Mouse (Mus musculus): ENCODE data around the gene Tec. TPM values are rescaled to one million over a fixed set of nuclear protein-coding genes. Genes with fewer than 3 reads are reported as not detected.
A peak's percentile ranks its signal among the peaks of the same experiment; 100 is the strongest.

The Tec gene
- polyA plus RNA-seq, 2 experiments from 2014 or later = 10.1 to 10.6 TPM

- ATAC-seq = no peak
Measured at GRCm38 (mm10) chr5:72776595-72776994, 91.7 kb downstream of the Tec start.

GRCm38 (mm10) chr5:72776127-72776526 lies 92.2 kb downstream of the Tec start:
- ATAC-seq = no peak

GRCm38 (mm10) chr5:72769841-72770240 lies 98.4 kb downstream of the Tec start:
- no peak for ATAC-seq

- no peak for ATAC-seq
Measured at GRCm38 (mm10) chr5:72763546-72763945, 104.7 kb downstream of the Tec start.

GRCm38 (mm10) chr5:72763025-72763424 lies 105.3 kb downstream of the Tec start:
- no peak for ATAC-seq

- ATAC-seq = no peak
Measured at GRCm38 (mm10) chr5:72761758-72762157, 106.5 kb downstream of the Tec start.

GRCm38 (mm10) chr5:72761237-72761636 lies 107.0 kb downstream of the Tec start:
- ATAC-seq = peak; percentile 77

GRCm38 (mm10) chr5:72758925-72759924 lies 109.1 kb downstream of the Tec start:
- peak; percentile 54 for ATAC-seq

GRCm38 (mm10) chr5:72757155-72757773 lies 111.0 kb downstream of the Tec start:
- peak; percentile 13 for ATAC-seq

- ATAC-seq = no peak
Measured at GRCm38 (mm10) chr5:72755941-72756340, 112.3 kb downstream of the Tec start.

- no peak for ATAC-seq
Measured at GRCm38 (mm10) chr5:72755035-72755434, 113.2 kb downstream of the Tec start.

GRCm38 (mm10) chr5:72752585-72752984 lies 115.7 kb downstream of the Tec start, which contains the start of gene Txk:
Txk (minus strand) TSS chr5:72752777.
- ATAC-seq = peak; percentile 94

- no peak for ATAC-seq
Measured at GRCm38 (mm10) chr5:72751056-72751758, 117.1 kb downstream of the Tec start.

- no peak for ATAC-seq
Measured at GRCm38 (mm10) chr5:72750226-72750625, 118.1 kb downstream of the Tec start.

GRCm38 (mm10) chr5:72748659-72749265 lies 119.5 kb downstream of the Tec start:
- no peak for ATAC-seq

- no peak for ATAC-seq
Measured at GRCm38 (mm10) chr5:72747384-72747783, 120.9 kb downstream of the Tec start.

GRCm38 (mm10) chr5:72746461-72746860 lies 121.8 kb downstream of the Tec start:
- no peak for ATAC-seq

GRCm38 (mm10) chr5:72743103-72743502 lies 125.2 kb downstream of the Tec start:
- ATAC-seq = no peak

GRCm38 (mm10) chr5:72736868-72737267 lies 131.4 kb downstream of the Tec start:
- no peak for ATAC-seq

- ATAC-seq = no peak
Measured at GRCm38 (mm10) chr5:72736437-72736836, 131.8 kb downstream of the Tec start.

GRCm38 (mm10) chr5:72735763-72736162 lies 132.5 kb downstream of the Tec start:
- no peak for ATAC-seq

- ATAC-seq = no peak
Measured at GRCm38 (mm10) chr5:72732885-72733284, 135.4 kb downstream of the Tec start.

GRCm38 (mm10) chr5:72725404-72725803 lies 142.9 kb downstream of the Tec start:
- ATAC-seq = no peak

Data from activated CD4-positive, CD25-positive, alpha-beta regulatory T cell, adult 4 months (primary cell).